Mouse (Mus musculus) limb, embryonic 14.5 days (tissue): ENCODE data around the gene Pnpla2. TPM values are rescaled to one million over a fixed set of nuclear protein-coding genes. Genes with fewer than 3 reads are reported as not detected.

Experiments used
- ATAC-seq: fragments of 200-750 bp; cut with Nextera tagmentation; 2 replicates; pipeline ENCODE4 v1.8.0; 2017; ENCODE audit warnings: low read depth, moderate number of reproducible peaks, moderate TSS enrichment; ENCODE audit not compliant: low FRiP score
- DNase-seq: peaks from one replicate; pipeline ENCODE4 v3.0.0-alpha.2; 2015; ENCODE audit warnings: low spot score
- H3K27ac ChIP-seq: fragments of 300-500 bp; sonication (generic); replicated peaks from 2 replicates; pipeline ENCODE4 v1.5.1; 2014; ENCODE audit warnings: low read depth, mild to moderate bottlenecking, low read length, moderate library complexity, mixed read lengths
- H3K27me3 ChIP-seq: fragments of 300-500 bp; sonication (generic); 2 replicates; pipeline ENCODE4 v1.6.1; 2014; ENCODE audit warnings: low read length, mixed read lengths; ENCODE audit not compliant: control insufficient read depth, insufficient read depth
- H3K36me3 ChIP-seq: fragments of 300-500 bp; sonication (generic); 2 replicates; pipeline ENCODE4 v1.6.1; 2014; ENCODE audit warnings: mild to moderate bottlenecking, low read length, moderate library complexity, mixed read lengths; ENCODE audit not compliant: control insufficient read depth, insufficient read depth
- H3K4me1 ChIP-seq: fragments of 300-500 bp; sonication (generic); 2 replicates; pipeline ENCODE4 v1.6.1; 2014; ENCODE audit warnings: antibody characterized with exemption, low read length, mixed read lengths; ENCODE audit not compliant: control insufficient read depth, insufficient read depth
- H3K4me2 ChIP-seq: fragments of 300-500 bp; sonication (generic); replicated peaks from 2 replicates; pipeline ENCODE4 v1.6.1; 2014; ENCODE audit warnings: low read depth, mild to moderate bottlenecking, low read length, moderate library complexity; ENCODE audit not compliant: severe bottlenecking
- H3K4me3 ChIP-seq: fragments of 300-500 bp; sonication (generic); replicated peaks from 2 replicates; pipeline ENCODE4 v1.5.1; 2014; ENCODE audit warnings: low read length
- H3K9ac ChIP-seq: fragments of 300-500 bp; sonication (generic); 2 replicates; pipeline ENCODE4 v1.6.1; 2014; ENCODE audit warnings: mild to moderate bottlenecking, low read depth, low read length, moderate library complexity; ENCODE audit not compliant: severe bottlenecking
- H3K9me3 ChIP-seq: fragments of 300-500 bp; sonication (generic); 2 replicates; pipeline ENCODE4 v1.6.1; 2016; ENCODE audit warnings: low read length; ENCODE audit not compliant: control insufficient read depth
- POLR2A ChIP-seq: fragments of 200-500 bp; IDR thresholded peaks from 2 replicates; pipeline ENCODE4 v1.8.0; 2012; ENCODE audit warnings: inconsistent platforms, mild to moderate bottlenecking, moderate library complexity, borderline replicate concordance; ENCODE audit not compliant: insufficient read depth, insufficient read length; ENCODE audit errors: extremely low read depth
- WGBS: fragments of 180-500 bp; shearing (Covaris S2); extraction: QIAGEN DNeasy Blood & Tissue Kit; methylation state at CpG from one replicate; pipeline ENCODE4 v1.1.7; 2014; 5-methylcytosine and 5-hydroxymethylcytosine counted together
- polyA plus RNA-seq, 2 experiments: library from polyadenylated mRNA; depleted of rRNA in 1 of 2; stranded (reverse) in 1 of 2; unstranded in 1 of 2; fragments of >200 nt; fragmentation: Nextera tagmentation in 1 of 2; extraction: Ambion mirVana in 1 of 2; gene quantifications; 2 replicates each; pipeline versions ENCODE4 v1.2.1 to v1.2.3; 2012 to 2014

The Pnpla2 gene
- polyA plus RNA-seq, 2 experiments: 14.5 to 14.8 TPM

DNA sequence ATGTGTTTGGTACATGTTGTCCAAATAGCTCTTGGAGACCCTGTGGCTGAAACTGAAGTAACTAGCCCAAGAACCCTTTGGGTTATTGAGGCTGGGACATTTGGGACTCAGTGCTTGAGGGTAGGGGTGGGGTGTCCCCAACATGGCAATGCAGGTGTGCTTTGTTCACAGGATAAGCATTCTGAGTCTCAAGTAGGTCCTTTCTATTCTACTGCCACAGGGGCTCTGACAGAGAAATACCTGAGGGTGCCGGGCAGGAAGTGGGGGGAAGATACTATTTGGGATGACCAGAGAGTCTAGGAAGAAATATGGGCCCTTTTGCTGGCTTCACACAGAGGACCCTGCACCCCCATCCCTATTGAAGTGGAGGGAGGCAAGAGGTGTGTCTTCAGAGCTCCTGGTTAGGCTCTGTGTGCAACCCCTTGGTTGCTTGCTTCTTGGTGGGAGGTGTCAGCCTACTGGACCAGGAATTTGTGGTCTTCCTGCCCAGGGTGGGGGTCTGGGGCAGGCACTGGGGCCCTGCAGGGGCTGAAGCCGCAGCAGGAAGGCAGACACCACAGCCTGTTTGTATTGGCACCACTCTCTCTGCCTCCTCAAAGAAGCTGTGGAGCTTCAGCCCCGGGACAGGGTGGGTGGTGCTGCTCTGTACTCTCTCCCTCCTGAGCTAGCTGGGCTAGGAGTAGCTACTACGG is 22.7 kb downstream of the Pnpla2 start:
- peaks cover 2% of the 10 kb centered on the region for H3K36me3 ChIP-seq
- peaks cover 56% of the 10 kb centered on the region for H3K4me1 ChIP-seq
- peak overlapping the region; percentile 59; the same call in 1 of the 2 replicates for H3K4me3 ChIP-seq

GRCm38 (mm10) chr7:141478270-141478748 is 23.3 kb downstream of the Pnpla2 start:
- no peak for DNase-seq
- WGBS: 67% methylated on average over 5 of the region's 5 CpGs

More for the DNA sequence above, 22.7 kb downstream of the Pnpla2 start:
- DNase-seq (peak; percentile 38), ATAC-seq (no peak)
- peak overlapping the region; percentile 92 for H3K27ac ChIP-seq
- H3K9me3 ChIP-seq: no peaks in the 10 kb centered on the region
- no peak for TF ChIP-seq POLR2A
- H3K4me2 ChIP-seq: peak overlapping the region; percentile 91
- 62% methylated on average over 4 of the region's 4 CpGs for WGBS
- H3K9ac ChIP-seq: no peak overlapping the region
- 0 out of 2 replicates have a peak, but pooled peaks cover 4% of the 10 kb centered on the region for H3K27me3 ChIP-seq

GRCm38 (mm10) chr7:141480842-141481497 is 26.0 kb downstream of the Pnpla2 start:
- Histone ChIP-seq H3K4me3 (peak overlapping the region; percentile 56), H3K4me2 (peak overlapping the region; percentile 96), H3K36me3 (no peaks in the 10 kb centered on the region), H3K27ac (no peak overlapping the region), H3K27me3 (peaks cover 7% of the 10 kb centered on the region; the same call in 1 of the 2 replicates), H3K4me1 (peaks cover 41% of the 10 kb centered on the region), H3K9ac (no peak overlapping the region), H3K9me3 (no peaks in the 10 kb centered on the region)
- WGBS: 6% methylated on average over 10 of the region's 10 CpGs
- TF ChIP-seq POLR2A: no peak
- ATAC-seq (peak; percentile 51), DNase-seq (peak; percentile 74)

More at GRCm38 (mm10) chr7:141478270-141478748, 23.3 kb downstream of the Pnpla2 start:
- H3K4me3 ChIP-seq: peak overlapping the region; percentile 6; the same call in 1 of the 2 replicates
- TF ChIP-seq POLR2A: no peak
- peak overlapping the region; percentile 92 for H3K27ac ChIP-seq
- peaks cover 7% of the 10 kb centered on the region; the same call in 1 of the 2 replicates for H3K27me3 ChIP-seq
- H3K9me3 ChIP-seq: no peaks in the 10 kb centered on the region
- peaks cover 57% of the 10 kb centered on the region for H3K4me1 ChIP-seq
- H3K36me3 ChIP-seq: no peaks in the 10 kb centered on the region
- H3K4me2 ChIP-seq: peak overlapping the region; percentile 91; the same call in 1 of the 2 replicates
- H3K9ac ChIP-seq: no peak overlapping the region
- ATAC-seq: no peak

DNA sequence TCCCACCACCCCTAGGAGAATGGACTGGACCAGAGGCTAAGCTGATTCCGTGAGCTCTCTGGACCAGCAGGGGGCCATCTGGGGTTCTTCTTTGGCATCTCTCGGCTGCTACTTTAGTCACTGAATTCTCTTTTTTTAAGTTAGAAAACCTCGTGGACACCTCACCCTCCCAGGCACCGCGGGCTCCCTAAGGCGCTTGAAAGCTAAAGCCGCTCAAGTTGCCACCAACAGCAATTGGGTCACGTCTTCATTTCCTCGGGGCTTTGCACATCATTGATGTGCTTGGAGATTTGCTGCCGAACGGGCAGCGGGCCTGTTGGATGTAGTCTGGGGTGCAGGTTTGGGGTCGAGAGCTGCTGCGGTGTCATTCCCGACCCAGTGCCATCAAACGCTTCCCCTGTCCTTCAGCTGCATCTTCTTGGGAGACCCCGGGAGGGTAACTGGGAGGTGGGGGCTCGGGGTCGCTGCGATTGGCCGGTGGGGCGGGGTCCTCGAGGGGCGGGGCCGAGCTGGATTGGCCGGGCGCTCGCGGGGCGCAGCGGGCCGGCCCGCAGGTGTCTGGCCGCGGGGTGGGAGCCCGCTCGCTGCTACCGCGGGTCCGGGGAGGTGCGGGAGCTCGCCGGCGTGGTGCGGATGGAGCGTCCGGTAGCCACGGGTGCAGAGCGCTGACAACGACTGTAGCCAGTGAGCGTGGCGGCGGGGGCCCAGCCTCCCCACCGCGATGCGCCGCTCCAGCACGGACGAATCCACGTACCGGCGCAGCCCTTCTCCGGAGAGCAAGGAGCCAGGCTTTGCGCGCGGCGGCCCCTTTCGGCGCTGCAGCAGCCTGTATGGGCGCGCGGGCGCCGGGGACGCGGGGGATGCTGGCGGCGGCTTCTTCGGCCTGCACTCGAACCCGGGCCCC is 26.8 kb downstream of the Pnpla2 start:
- Histone ChIP-seq H3K36me3 (no peaks in the 10 kb centered on the region), H3K9ac (peak overlapping the region; percentile 50), H3K27me3 (peaks cover 7% of the 10 kb centered on the region; the same call in 1 of the 2 replicates), H3K9me3 (no peaks in the 10 kb centered on the region), H3K27ac (no peak overlapping the region), H3K4me1 (peaks cover 33% of the 10 kb centered on the region), H3K4me3 (peak overlapping the region; percentile 56), H3K4me2 (peak overlapping the region; percentile 96)
- ATAC-seq: peak; percentile 29; the same call in 1 of the 2 replicates
- no peak for TF ChIP-seq POLR2A
- 1% methylated on average over 47 of the region's 81 CpGs for WGBS
- peak; percentile 57 for DNase-seq
